Mouse (Mus musculus) liver, embryonic 12.5 days (tissue): Measurements from ENCODE around the gene Olfr299. TPM values are rescaled to one million over a fixed set of nuclear protein-coding genes. Genes with fewer than 3 reads are reported as not detected.

Experiments
- ATAC-seq: fragments of 200-750 bp; cut with Nextera tagmentation; 2 replicates; pipeline ENCODE4 v1.8.0; 2017; ENCODE audit warnings: moderate number of reproducible peaks, mild to moderate bottlenecking, moderate library complexity
- H3K27ac ChIP-seq: fragments of 300-500 bp; sonication (generic); 2 replicates; pipeline ENCODE4 v1.5.1; 2016; ENCODE audit warnings: mild to moderate bottlenecking
- H3K27me3 ChIP-seq: fragments of 300-500 bp; sonication (generic); replicated peaks from 2 replicates; pipeline ENCODE4 v1.6.1; 2016; ENCODE audit warnings: mild to moderate bottlenecking, moderate library complexity
- H3K36me3 ChIP-seq: fragments of 300-500 bp; sonication (generic); 2 replicates; pipeline ENCODE4 v1.6.1; 2016; ENCODE audit warnings: mild to moderate bottlenecking, moderate library complexity
- H3K4me1 ChIP-seq: fragments of 300-500 bp; sonication (generic); 2 replicates; pipeline ENCODE4 v1.6.1; 2016
- H3K4me2 ChIP-seq: fragments of 300-500 bp; sonication (generic); 2 replicates; pipeline ENCODE4 v1.6.1; 2016; ENCODE audit warnings: mild to moderate bottlenecking, moderate library complexity
- H3K4me3 ChIP-seq: fragments of 300-500 bp; sonication (generic); 2 replicates; pipeline ENCODE4 v1.5.1; 2016; ENCODE audit warnings: mild to moderate bottlenecking, moderate library complexity
- H3K9ac ChIP-seq: fragments of 300-500 bp; sonication (generic); 2 replicates; pipeline ENCODE4 v1.6.1; 2016; ENCODE audit warnings: mild to moderate bottlenecking, moderate library complexity
- H3K9me3 ChIP-seq: fragments of 300-500 bp; sonication (generic); replicated peaks from 2 replicates; pipeline ENCODE4 v1.6.1; 2016; ENCODE audit warnings: mild to moderate bottlenecking, moderate library complexity
- WGBS: fragments of 180-500 bp; shearing (Covaris S2); methylation state at CpG from one replicate; pipeline ENCODE4 v1.1.7; 2016; ENCODE audit not compliant: insufficient replicate concordance; 5-methylcytosine and 5-hydroxymethylcytosine counted together
- polyA plus RNA-seq: library from polyadenylated mRNA; unstranded; fragments of >200 nt; fragmentation: Nextera tagmentation; extraction: Ambion mirVana; gene quantifications from 2 replicates; pipeline ENCODE4 v1.2.1, GENCODE M21; 2016

Olfr299 gene
- polyA plus RNA-seq: not detected in 2 replicates

GRCm38 (mm10) chr7:86459621-86460020 lies at the start of gene Olfr299:
TSS of gene Olfr299 (plus strand) at chr7:86459921.
- Histone ChIP-seq H3K27me3 (no peaks in the 10 kb centered on the region), H3K36me3 (no peaks in the 10 kb centered on the region), H3K4me2 (no peak within 1 kb of the TSS), H3K27ac (no peak within 1 kb of the TSS), H3K9me3 (no peaks in the 10 kb centered on the region), H3K4me3 (no peak within 1 kb of the TSS), H3K9ac (no peak within 1 kb of the TSS), H3K4me1 (no peaks in the 10 kb centered on the region)
- WGBS: 67% methylated on average over 1 of the region's 1 CpGs
- ATAC-seq: no peak

- no peaks in the 10 kb centered on the region for H3K4me1 ChIP-seq
- H3K27me3 ChIP-seq: no peaks in the 10 kb centered on the region
- H3K36me3 ChIP-seq: no peaks in the 10 kb centered on the region
- no peak for ATAC-seq
- H3K4me3 ChIP-seq: no peak within 1 kb of the TSS
- H3K9ac ChIP-seq: no peak within 1 kb of the TSS
- H3K27ac ChIP-seq: no peak within 1 kb of the TSS
- no peaks in the 10 kb centered on the region for H3K9me3 ChIP-seq
- H3K4me2 ChIP-seq: no peak within 1 kb of the TSS
- 64% methylated on average over 1 of the region's 1 CpGs for WGBS
These were observed 32.7 kb downstream of the Olfr299 start, which contains the start of gene Olfr298 for GRCm38 (mm10) chr7:86492384-86492783. TSS of gene Olfr298 (minus strand) at chr7:86492484.

Other genes with a start within 250 kb of the Olfr299 start
- gene Vmn2r76, start 213.6 kb upstream of the Olfr299 start, polyA plus RNA-seq: not detected in 2 replicates
- not detected in 2 replicates for gene Olfr310, start 182.7 kb upstream of the Olfr299 start, polyA plus RNA-seq
- gene Olfr309, start 146.2 kb upstream of the Olfr299 start, polyA plus RNA-seq: not detected in 2 replicates
- gene Olfr308, start 134.3 kb upstream of the Olfr299 start, polyA plus RNA-seq: not detected in 2 replicates
- not detected in 2 replicates for gene Olfr307, start 122.3 kb upstream of the Olfr299 start, polyA plus RNA-seq
- gene Olfr305, start 93.0 kb upstream of the Olfr299 start, polyA plus RNA-seq: not detected in 2 replicates
- not detected in 2 replicates for gene Olfr304, start 73.3 kb upstream of the Olfr299 start, polyA plus RNA-seq
- not detected in 2 replicates for gene Olfr303, start 62.1 kb upstream of the Olfr299 start, polyA plus RNA-seq
- not detected in 2 replicates for gene Olfr301, start 56.1 kb upstream of the Olfr299 start, polyA plus RNA-seq
- gene Olfr298, start 32.6 kb downstream of the Olfr299 start, polyA plus RNA-seq: not detected in 2 replicates
- gene Olfr297, start 60.0 kb downstream of the Olfr299 start, polyA plus RNA-seq: not detected in 2 replicates
- not detected in 2 replicates for gene Olfr295, start 123.9 kb downstream of the Olfr299 start, polyA plus RNA-seq
- not detected in 2 replicates for gene Olfr294, start 156.7 kb downstream of the Olfr299 start, polyA plus RNA-seq
- not detected in 2 replicates for gene Olfr293, start 189.1 kb downstream of the Olfr299 start, polyA plus RNA-seq
- gene Olfr292, start 228.4 kb downstream of the Olfr299 start, polyA plus RNA-seq: not detected in 2 replicates